Mouse (Mus musculus): ENCODE measurements around the gene Psme1. TPM values are rescaled to one million over a fixed set of nuclear protein-coding genes. Genes with fewer than 3 reads are reported as not detected.
A peak's percentile ranks its signal among the peaks of the same experiment; 100 is the strongest.

The Psme1 gene
- total RNA-seq, 2 experiments from 2014 or later, result 44.9 to 56.5 TPM

- intact Hi-C loops (cut with DNase I), result no loop called here
- no peak for DNase-seq (ENCODE audit: low spot score in 2 of 2)
These were observed 14.7 kb upstream of the Psme1 start for GRCm38 (mm10) chr14:55563249-55563648.

- intact Hi-C loops (cut with DNase I), result no loop called here
- DNase-seq (ENCODE audit: low spot score in 2 of 2), result no peak
These were observed 12.2 kb upstream of the Psme1 start for GRCm38 (mm10) chr14:55565748-55566147.

- intact Hi-C loops (cut with DNase I), result no loop called here
- DNase-seq (ENCODE audit: low spot score in 2 of 2), result no peak
These were observed 10.4 kb upstream of the Psme1 start for GRCm38 (mm10) chr14:55567496-55567895.

GRCm38 (mm10) chr14:55570588-55570987 lies 7.3 kb upstream of the Psme1 start:
- intact Hi-C loops (cut with DNase I), result no loop called here
- no peak for DNase-seq (ENCODE audit: low spot score in 2 of 2)

- no peak for DNase-seq (ENCODE audit: low spot score in 2 of 2)
- intact Hi-C loops (cut with DNase I), result no loop called here
These were observed 6.2 kb upstream of the Psme1 start for GRCm38 (mm10) chr14:55571760-55572159.

GRCm38 (mm10) chr14:55575302-55575701 lies 2.6 kb upstream of the Psme1 start, which contains the start of gene Fitm1:
Fitm1 (plus strand) TSS chr14:55575617.
- DNase-seq (ENCODE audit: low spot score in 2 of 2), result no peak

GRCm38 (mm10) chr14:55575711-55576110 lies 2.2 kb upstream of the Psme1 start:
- intact Hi-C loops (cut with DNase I), result no loop called here
- no peak for DNase-seq (ENCODE audit: low spot score in 2 of 2)

More at GRCm38 (mm10) chr14:55575302-55575701, 2.6 kb upstream of the Psme1 start, which contains the start of gene Fitm1:
- intact Hi-C loops (cut with DNase I), result no loop called here

- intact Hi-C loops (cut with DNase I), result no loop called here
- no peak for DNase-seq (ENCODE audit: low spot score in 2 of 2)
These were observed 1.5 kb upstream of the Psme1 start for GRCm38 (mm10) chr14:55576376-55576775.

- DNase-seq (ENCODE audit: low spot score in 2 of 2), result peak in 1 of 2 experiments; percentile 42
- intact Hi-C loops (cut with DNase I), result no loop called here
These were observed 846 bp downstream of the Psme1 start for GRCm38 (mm10) chr14:55578668-55579269.

GRCm38 (mm10) chr14:55579511-55580496 lies 1.9 kb downstream of the Psme1 start:
- intact Hi-C loops (cut with DNase I), result no loop called here
- no peak for DNase-seq (ENCODE audit: low spot score in 2 of 2)

GRCm38 (mm10) chr14:55580731-55581130 lies 2.8 kb downstream of the Psme1 start:
- intact Hi-C loops (cut with DNase I), result no loop called here
- DNase-seq (ENCODE audit: low spot score in 2 of 2), result no peak

GRCm38 (mm10) chr14:55581981-55582681 lies 4.2 kb downstream of the Psme1 start:
- no peak for DNase-seq (ENCODE audit: low spot score in 2 of 2)
- intact Hi-C loops (cut with DNase I), result no loop called here

GRCm38 (mm10) chr14:55584303-55584701 lies 6.4 kb downstream of the Psme1 start:
- no peak for DNase-seq (ENCODE audit: low spot score in 2 of 2)
- intact Hi-C loops (cut with DNase I), result no loop called here

- intact Hi-C loops (cut with DNase I), result no loop called here
These were observed 7.0 kb downstream of the Psme1 start, which contains the start of gene Emc9 for GRCm38 (mm10) chr14:55584702-55585565. Emc9 (minus strand) TSS chr14:55585302.

GRCm38 (mm10) chr14:55585566-55585960 lies 7.6 kb downstream of the Psme1 start:
- intact Hi-C loops (cut with DNase I), result no loop called here

More at GRCm38 (mm10) chr14:55584702-55585565, 7.0 kb downstream of the Psme1 start, which contains the start of gene Emc9:
- peak in 1 of 2 experiments; percentile 49 for DNase-seq (ENCODE audit: low spot score in 2 of 2)

GRCm38 (mm10) chr14:55586149-55586548 lies 8.2 kb downstream of the Psme1 start:
- intact Hi-C loops (cut with DNase I), result no loop called here
- no peak for DNase-seq (ENCODE audit: low spot score in 2 of 2)

More at GRCm38 (mm10) chr14:55585566-55585960, 7.6 kb downstream of the Psme1 start:
- no peak for DNase-seq (ENCODE audit: low spot score in 2 of 2)

GRCm38 (mm10) chr14:55589271-55589670 lies 11.3 kb downstream of the Psme1 start:
- no peak for DNase-seq (ENCODE audit: low spot score in 2 of 2)
- intact Hi-C loops (cut with DNase I), result no loop called here

GRCm38 (mm10) chr14:55589771-55590448 lies 12.0 kb downstream of the Psme1 start:
- DNase-seq (ENCODE audit: low spot score in 2 of 2), result no peak
- intact Hi-C loops (cut with DNase I), result no loop called here
